In genomic region chr8:102118657-102119056, GRCm38 (mm10) we compare ENCODE assay signal across 31 mouse cellular contexts.
"Had no signal": no experiment of that assay in that cellular context is flagged by ENCODE, and none has a peak within 500 bp of the region (broad histone marks: within the 10 kb centered on the region; RNA-seq: fewer than 3 reads in every experiment).

No protein-coding gene starts in this region.

- H3K27me3 ChIP-seq: limb, embryonic 12.5 days; limb, embryonic 13.5 days; limb, embryonic 15.5 days; liver, embryonic 12.5 days; liver, embryonic 13.5 days; liver, embryonic 15.5 days; lung, embryonic 15.5 days; megakaryocyte, embryonic 14.5 days; midbrain, embryonic 12.5 days; midbrain, embryonic 13.5 days; midbrain, embryonic 15.5 days; neural tube, embryonic 12.5 days had no signal

- H3K4me1 ChIP-seq: limb, embryonic 12.5 days; limb, embryonic 15.5 days; liver, embryonic 12.5 days; liver, embryonic 13.5 days; liver, embryonic 15.5 days; lung, embryonic 15.5 days; megakaryocyte, embryonic 14.5 days; midbrain, embryonic 10.5 days; midbrain, embryonic 12.5 days; midbrain, embryonic 13.5 days; midbrain, embryonic 15.5 days; neural tube, embryonic 12.5 days had no signal

- H3K4me2 ChIP-seq: limb, embryonic 12.5 days; limb, embryonic 13.5 days; limb, embryonic 15.5 days; liver, embryonic 11.5 days; liver, embryonic 12.5 days; liver, embryonic 13.5 days; liver, embryonic 15.5 days; lung, embryonic 14.5 days; lung, embryonic 15.5 days; midbrain, embryonic 11.5 days; midbrain, embryonic 12.5 days; midbrain, embryonic 13.5 days; midbrain, embryonic 15.5 days; neural tube, embryonic 12.5 days had no signal

- H3K27ac ChIP-seq: limb, embryonic 12.5 days; limb, embryonic 13.5 days; limb, embryonic 15.5 days; liver, embryonic 12.5 days; liver, embryonic 13.5 days; liver, embryonic 14.5 days; liver, embryonic 15.5 days; lung, embryonic 15.5 days; macrophage; midbrain, embryonic 10.5 days; midbrain, embryonic 12.5 days; midbrain, embryonic 13.5 days; midbrain, embryonic 15.5 days; neural tube, embryonic 12.5 days had no signal

- H3K9ac ChIP-seq: limb, embryonic 12.5 days; limb, embryonic 13.5 days; limb, embryonic 15.5 days; liver, embryonic 12.5 days; liver, embryonic 13.5 days; liver, embryonic 14.5 days; liver, embryonic 15.5 days; liver, postnatal 0 days; lung, embryonic 14.5 days; lung, embryonic 15.5 days; midbrain, embryonic 12.5 days; midbrain, embryonic 13.5 days; midbrain, embryonic 15.5 days; neural tube, embryonic 12.5 days had no signal

- H3K36me3 ChIP-seq: limb, embryonic 12.5 days; limb, embryonic 13.5 days; limb, embryonic 15.5 days; liver, embryonic 12.5 days; liver, embryonic 13.5 days; liver, embryonic 15.5 days; lung, embryonic 15.5 days; midbrain, embryonic 10.5 days; midbrain, embryonic 12.5 days; midbrain, embryonic 13.5 days; midbrain, embryonic 15.5 days; neural tube, embryonic 12.5 days had no signal

- DNase-seq: left cerebral cortex, postnatal 4 days; liver; liver, embryonic 13.5 days; liver, postnatal 0 days; lung, adult 18-20 months; lung, adult 2 months; lung, embryonic 14.5 days; lung, postnatal 10 days; lung, postnatal 14 days; lung, postnatal 36 days; lung, postnatal 4 days; midbrain, embryonic 14.5 days had no signal

- H3K4me3 ChIP-seq: limb, embryonic 12.5 days; limb, embryonic 13.5 days; limb, embryonic 15.5 days; liver, embryonic 12.5 days; liver, embryonic 13.5 days; liver, embryonic 15.5 days; lung, embryonic 15.5 days; megakaryocyte, embryonic 14.5 days; midbrain, embryonic 10.5 days; midbrain, embryonic 12.5 days; midbrain, embryonic 13.5 days; midbrain, embryonic 15.5 days; myocyte; neural tube, embryonic 12.5 days had no signal

- H3K9me3 ChIP-seq: limb, embryonic 12.5 days; limb, embryonic 13.5 days; limb, embryonic 15.5 days; liver, embryonic 12.5 days; liver, embryonic 13.5 days; liver, embryonic 15.5 days; lung, embryonic 15.5 days; megakaryocyte, embryonic 14.5 days; midbrain, embryonic 10.5 days; midbrain, embryonic 12.5 days; midbrain, embryonic 13.5 days; midbrain, embryonic 15.5 days; neural tube, embryonic 12.5 days had no signal

- ATAC-seq: liver, embryonic 12.5 days; liver, postnatal 0 days; lung, postnatal 0 days; midbrain, embryonic 13.5 days; midbrain, embryonic 15.5 days; midbrain, embryonic 16.5 days had no signal
